18 mouse cellular contexts compared by ENCODE assay signal in genomic region chr1:72108678-72109077, GRCm38 (mm10).
DNase-seq lines count a peak whose midpoint lies in the region; ATAC-seq and TF ChIP-seq lines count a peak whose summit lies in the region.
"Had no signal": no experiment of that assay in that cellular context is flagged by ENCODE, and none has a peak within 500 bp of the region (broad histone marks: within the 10 kb centered on the region; RNA-seq: fewer than 3 reads in every experiment).

No protein-coding gene starts in this region.

- TF ChIP-seq POLR2A in embryonic fibroblast, embryonic 13.5 days (IDR thresholded peaks at IDR 0.05; ENCODE audit: low read depth, low read length): no peak

- no peaks in the 10 kb centered on the region for H3K9me3 ChIP-seq in kidney, embryonic 14.5 days (ENCODE audit: control insufficient read depth, low read length)
- H3K9me3 ChIP-seq in limb, embryonic 13.5 days: no peaks in the 10 kb centered on the region
- H3K9me3 ChIP-seq: forebrain, embryonic 15.5 days; hindbrain, embryonic 13.5 days; intestine, embryonic 15.5 days; megakaryocyte, embryonic 14.5 days had no signal

- H3ac ChIP-seq in C2C12 (ENCODE audit: control insufficient read depth, insufficient read length, low read depth): no peak overlapping the region

- H3K27me3 ChIP-seq in kidney, embryonic 14.5 days (ENCODE audit: control insufficient read depth, insufficient read depth, low read length): no peaks in the 10 kb centered on the region
- H3K27me3 ChIP-seq in C2C12 (ENCODE audit: control insufficient read depth, insufficient read depth, insufficient read length): no peaks in the 10 kb centered on the region
- no peaks in the 10 kb centered on the region for H3K27me3 ChIP-seq in limb, embryonic 13.5 days
- H3K27me3 ChIP-seq: forebrain, embryonic 15.5 days; hindbrain, embryonic 13.5 days; intestine, embryonic 15.5 days; megakaryocyte, embryonic 14.5 days had no signal

- no peak for TF ChIP-seq CTCF in C2C12 (IDR thresholded peaks at IDR 0.05; ENCODE audit: control insufficient read depth, insufficient read depth, insufficient read length)
- no peak for TF ChIP-seq CTCF in embryonic fibroblast, embryonic 13.5 days (IDR thresholded peaks at IDR 0.05; ENCODE audit: borderline replicate concordance, insufficient read depth, low read length)

- no peaks in the 10 kb centered on the region for H3K36me3 ChIP-seq in kidney, embryonic 14.5 days (ENCODE audit: control insufficient read depth, insufficient read depth, low read length)
- H3K36me3 ChIP-seq in C2C12 (ENCODE audit: control insufficient read depth, insufficient read depth): no peaks in the 10 kb centered on the region
- no peaks in the 10 kb centered on the region for H3K36me3 ChIP-seq in limb, embryonic 13.5 days
- H3K36me3 ChIP-seq: forebrain, embryonic 15.5 days; hindbrain, embryonic 13.5 days; intestine, embryonic 15.5 days had no signal

- no peaks in the 10 kb centered on the region for H3K79me3 ChIP-seq in C2C12 (ENCODE audit: low read depth)

- DNase-seq in kidney, postnatal 4 days: no peak
- DNase-seq in gastrocnemius, adult 8-10 months (ENCODE audit: low spot score in 2 of 2): no peak
- DNase-seq: adrenal gland, adult 8-10 months; cerebellum, adult 9-11 months; heart, postnatal 10 days; liver, postnatal 0 days; lung, postnatal 14 days; right cerebral cortex, adult 18-20 months had no signal

- H3K4me3 ChIP-seq in kidney, embryonic 14.5 days (ENCODE audit: low read length): no peak overlapping the region
- no peak overlapping the region for H3K4me3 ChIP-seq in C2C12 (ENCODE audit: insufficient read depth, poor library complexity, severe bottlenecking)
- H3K4me3 ChIP-seq in embryonic fibroblast, embryonic 13.5 days (ENCODE audit: insufficient read depth, low read length): no peak overlapping the region
- no peak overlapping the region for H3K4me3 ChIP-seq in limb, embryonic 13.5 days
- H3K4me3 ChIP-seq: forebrain, embryonic 15.5 days; hindbrain, embryonic 13.5 days; intestine, embryonic 15.5 days; megakaryocyte, embryonic 14.5 days had no signal

- ATAC-seq in kidney, embryonic 14.5 days (ENCODE audit: low FRiP score, low TSS enrichment): peak; percentile 72; the same call in 1 of the 2 replicates
- peak; percentile 80 for ATAC-seq in limb, embryonic 13.5 days (ENCODE audit: low FRiP score, low read depth)
- no peak for ATAC-seq in megakaryocyte-erythroid progenitor cell, adult 5-6 weeks (replicated peaks; ENCODE audit: low FRiP score, low TSS enrichment, poor library complexity, severe bottlenecking)
- ATAC-seq: forebrain, embryonic 15.5 days; intestine, embryonic 15.5 days; liver, postnatal 0 days had no signal

- H3K9ac ChIP-seq in kidney, embryonic 14.5 days (ENCODE audit: low read depth, low read length): no peak overlapping the region
- H3K9ac ChIP-seq in limb, embryonic 13.5 days: no peak overlapping the region
- H3K9ac ChIP-seq: forebrain, embryonic 15.5 days; hindbrain, embryonic 13.5 days; intestine, embryonic 15.5 days; liver, postnatal 0 days had no signal

- WGBS in kidney, embryonic 14.5 days: 26% methylated on average over 8 of the region's 8 CpGs
- WGBS in limb, embryonic 13.5 days: 7% methylated on average over 8 of the region's 8 CpGs

- no peaks in the 10 kb centered on the region for H3K79me2 ChIP-seq in C2C12 (ENCODE audit: control insufficient read depth, insufficient read depth)

- H3K4me1 ChIP-seq in kidney, embryonic 14.5 days (ENCODE audit: control insufficient read depth, insufficient read depth, low read length): peaks cover 5% of the 10 kb centered on the region; the same call in 1 of the 2 replicates
- peaks cover 11% of the 10 kb centered on the region; the same call in 1 of the 2 replicates for H3K4me1 ChIP-seq in embryonic fibroblast, embryonic 13.5 days (ENCODE audit: control insufficient read depth, insufficient read depth, low read length)
- peaks cover 16% of the 10 kb centered on the region for H3K4me1 ChIP-seq in limb, embryonic 13.5 days
- H3K4me1 ChIP-seq: forebrain, embryonic 15.5 days; intestine, embryonic 15.5 days; megakaryocyte, embryonic 14.5 days had no signal

- H3K4me2 ChIP-seq in kidney, embryonic 14.5 days (replicated peaks; ENCODE audit: low read depth, low read length): no peak overlapping the region
- peak overlapping the region; percentile 38; the same call in 1 of the 2 replicates for H3K4me2 ChIP-seq in limb, embryonic 13.5 days (replicated peaks)
- H3K4me2 ChIP-seq: forebrain, embryonic 15.5 days; heart, embryonic 11.5 days; hindbrain, embryonic 13.5 days; intestine, embryonic 15.5 days had no signal

- no peak overlapping the region for H3K27ac ChIP-seq in kidney, embryonic 14.5 days (ENCODE audit: low read depth, low read length)
- H3K27ac ChIP-seq in embryonic fibroblast, embryonic 13.5 days (ENCODE audit: insufficient read depth, low read length): peak overlapping the region; percentile 58
- H3K27ac ChIP-seq in limb, embryonic 13.5 days: peak overlapping the region; percentile 48; the same call in 1 of the 2 replicates
- H3K27ac ChIP-seq: forebrain, embryonic 15.5 days; hindbrain, embryonic 13.5 days; intestine, embryonic 15.5 days had no signal

TF ChIP-seq in C2C12, 6 proteins besides CTCF, POLR2A, EP300 and RAD21:
- no peak for TF ChIP-seq USF1 (IDR thresholded peaks at IDR 0.05; ENCODE audit: low read depth)
- no peak for TF ChIP-seq CEBPB (IDR thresholded peaks at IDR 0.05; ENCODE audit: low read depth)
- no peak for TF ChIP-seq MYOG (IDR thresholded peaks at IDR 0.05; ENCODE audit: control insufficient read depth, extremely low read depth, insufficient read length)
- peak; percentile 17 for TF ChIP-seq MYOD1 (IDR thresholded peaks at IDR 0.05; ENCODE audit: control insufficient read depth, insufficient read length, low read depth)
TF ChIP-seq in C2C12: peak in this region for 1.
